Mouse (Mus musculus) testis, adult 2 months (tissue): ENCODE measurements around the gene Dzip1. TPM values are rescaled to one million over a fixed set of nuclear protein-coding genes. Genes with fewer than 3 reads are reported as not detected.

Source experiments
- H3K27ac ChIP-seq: fragments of 200-500 bp; 2 replicates; pipeline ENCODE4 v1.5.1; 2012; ENCODE audit warnings: low read depth, low read length; ENCODE audit not compliant: control insufficient read depth, insufficient read depth
- H3K27me3 ChIP-seq: fragments of 200-500 bp; 2 replicates; pipeline ENCODE4 v1.6.1; 2012; ENCODE audit warnings: mild to moderate bottlenecking, low read length, moderate library complexity; ENCODE audit not compliant: control insufficient read depth, insufficient read depth
- H3K36me3 ChIP-seq: fragments of 200-500 bp; 2 replicates; pipeline ENCODE4 v1.6.1; 2012; ENCODE audit warnings: mild to moderate bottlenecking, low read length; ENCODE audit not compliant: control insufficient read depth, insufficient read depth
- H3K4me1 ChIP-seq: fragments of 200-500 bp; 2 replicates; pipeline ENCODE4 v1.6.1; 2012; ENCODE audit warnings: low read length; ENCODE audit not compliant: control insufficient read depth, insufficient read depth
- H3K4me3 ChIP-seq: fragments of 200-500 bp; 2 replicates; pipeline ENCODE4 v1.5.1; 2012; ENCODE audit warnings: low read depth, mild to moderate bottlenecking, low read length, moderate library complexity, mixed read lengths; ENCODE audit not compliant: control insufficient read depth
- CTCF ChIP-seq: fragments of 200-500 bp; IDR thresholded peaks from 2 replicates; pipeline ENCODE4 v1.5.1; 2012; ENCODE audit warnings: low read depth, mild to moderate bottlenecking, inconsistent platforms, low read length, moderate library complexity; ENCODE audit not compliant: control insufficient read depth, insufficient read depth, insufficient replicate concordance
- POLR2A ChIP-seq: fragments of 200-500 bp; IDR thresholded peaks from 2 replicates; pipeline ENCODE4 v1.6.1; 2012; ENCODE audit warnings: low read depth, mild to moderate bottlenecking, inconsistent platforms, low read length, moderate library complexity; ENCODE audit not compliant: control insufficient read depth
- polyA plus RNA-seq: library from polyadenylated mRNA; depleted of rRNA; stranded (reverse); fragments of >200 nt; gene quantifications from 2 replicates; pipeline ENCODE4 v1.2.3, GENCODE M21; 2012

Dzip1 gene
- polyA plus RNA-seq, 1 experiment: 82.4 TPM

GRCm38 (mm10) chr14:118890101-118890500 lies 35.2 kb downstream of the Dzip1 start:
- H3K4me1 ChIP-seq: no peaks in the 10 kb centered on the region
- no peak overlapping the region for H3K4me3 ChIP-seq
- H3K36me3 ChIP-seq: no peaks in the 10 kb centered on the region
- no peaks in the 10 kb centered on the region for H3K27me3 ChIP-seq
- TF ChIP-seq POLR2A: no peak
- no peak for TF ChIP-seq CTCF
- no peak overlapping the region for H3K27ac ChIP-seq

DNA sequence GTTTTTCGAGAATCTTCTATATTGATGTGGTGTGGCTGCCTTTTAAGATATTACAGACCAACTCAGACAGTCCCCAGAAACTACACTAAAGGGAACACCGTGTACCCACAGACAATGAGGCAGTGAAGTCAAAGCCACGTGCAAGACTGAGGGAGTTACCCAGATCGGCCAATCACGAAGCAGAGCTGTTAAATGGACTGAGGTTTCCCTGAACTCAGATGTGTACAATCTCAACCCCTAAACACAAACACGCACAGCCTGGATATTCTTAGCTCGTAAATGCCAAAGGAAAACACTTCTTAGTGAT lies 41.1 kb downstream of the Dzip1 start:
- Histone ChIP-seq H3K36me3 (no peaks in the 10 kb centered on the region), H3K4me3 (no peak overlapping the region), H3K27ac (no peak overlapping the region), H3K4me1 (no peaks in the 10 kb centered on the region), H3K27me3 (no peaks in the 10 kb centered on the region)
- TF ChIP-seq POLR2A (no peak), CTCF (no peak)

- TF ChIP-seq POLR2A (no peak), CTCF (no peak)
- H3K27ac ChIP-seq: no peak overlapping the region
- H3K4me1 ChIP-seq: no peaks in the 10 kb centered on the region
- no peaks in the 10 kb centered on the region for H3K27me3 ChIP-seq
- no peak overlapping the region for H3K4me3 ChIP-seq
- no peaks in the 10 kb centered on the region for H3K36me3 ChIP-seq
These were observed 41.7 kb downstream of the Dzip1 start for GRCm38 (mm10) chr14:118883344-118884249.

DNA sequence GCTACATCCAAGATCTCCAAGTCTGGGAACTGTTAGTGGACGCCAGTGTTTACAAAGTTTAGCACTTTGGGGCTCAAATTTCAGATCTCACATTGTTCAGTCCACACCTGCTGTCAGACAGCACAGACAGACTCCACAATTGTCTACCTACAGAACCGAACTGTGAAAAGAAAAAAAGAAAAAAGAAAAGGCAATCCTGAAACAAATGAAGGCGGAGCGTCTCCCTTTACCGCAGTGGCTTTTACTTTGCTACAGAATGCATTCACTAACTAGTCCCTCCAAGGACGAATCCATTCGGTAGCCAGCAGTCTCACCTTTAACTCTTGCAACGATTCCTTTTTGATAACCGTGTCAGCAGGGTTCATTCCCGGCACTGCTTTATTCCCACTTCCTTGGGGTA lies 44.6 kb downstream of the Dzip1 start:
- TF ChIP-seq CTCF (no peak), POLR2A (no peak)
- Histone ChIP-seq H3K4me3 (no peak overlapping the region), H3K27me3 (no peaks in the 10 kb centered on the region), H3K4me1 (no peaks in the 10 kb centered on the region), H3K36me3 (no peaks in the 10 kb centered on the region), H3K27ac (no peak overlapping the region)

DNA sequence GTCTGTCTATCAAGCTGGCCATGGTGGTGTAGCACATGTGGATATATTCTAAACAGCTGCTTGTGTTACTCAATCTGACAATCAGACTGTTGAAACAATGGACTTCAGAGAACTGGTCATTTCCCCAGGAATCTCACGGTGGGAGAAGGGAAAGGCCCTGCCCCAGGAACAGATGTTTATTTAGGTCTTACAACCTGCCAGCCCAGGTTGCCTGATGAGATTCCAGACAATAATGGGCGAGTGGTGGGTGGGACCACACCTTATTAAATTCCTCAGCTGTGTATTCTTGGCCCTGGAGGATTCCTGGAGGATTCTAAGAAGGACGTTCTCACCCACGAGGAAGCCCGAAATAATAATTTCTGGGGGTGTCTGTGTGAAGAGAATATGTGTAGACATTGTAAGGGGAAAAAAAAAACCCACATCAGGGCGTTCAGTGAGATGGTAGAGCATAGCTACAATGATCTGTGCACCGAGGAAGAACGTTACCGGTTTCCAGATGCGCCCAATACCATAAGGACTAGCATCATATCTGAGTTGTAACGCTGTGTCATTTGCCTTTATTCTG lies 46.8 kb downstream of the Dzip1 start:
- no peak for TF ChIP-seq POLR2A
- no peak for TF ChIP-seq CTCF
- Histone ChIP-seq H3K27me3 (no peaks in the 10 kb centered on the region), H3K4me1 (no peaks in the 10 kb centered on the region), H3K4me3 (no peak overlapping the region), H3K27ac (no peak overlapping the region), H3K36me3 (no peaks in the 10 kb centered on the region)

GRCm38 (mm10) chr14:118874786-118875415 lies 50.4 kb downstream of the Dzip1 start:
- H3K4me1 ChIP-seq: no peaks in the 10 kb centered on the region; the same call in 1 of the 2 replicates
- no peak overlapping the region for H3K4me3 ChIP-seq
- no peak for TF ChIP-seq POLR2A
- no peak for TF ChIP-seq CTCF
- H3K36me3 ChIP-seq: no peaks in the 10 kb centered on the region
- H3K27me3 ChIP-seq: no peaks in the 10 kb centered on the region
- H3K27ac ChIP-seq: no peak overlapping the region

DNA sequence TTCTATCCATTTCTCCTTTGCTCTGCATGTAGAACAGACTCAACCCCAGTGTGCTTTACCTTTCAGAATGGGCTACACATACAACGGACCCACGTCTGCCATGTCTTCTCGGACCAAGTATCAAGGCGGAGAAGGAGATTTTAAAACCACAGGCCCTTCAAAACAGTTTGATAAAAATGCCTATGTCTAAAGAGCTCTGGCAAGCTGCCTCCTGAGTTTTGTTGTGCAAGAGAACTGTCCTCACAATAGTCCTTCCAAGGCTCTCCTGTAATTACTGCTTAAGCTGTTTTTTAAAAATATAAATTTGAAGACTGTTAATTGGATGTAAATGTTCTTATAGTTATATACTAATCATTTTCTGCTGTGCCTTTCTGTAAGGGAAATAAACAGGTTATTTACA lies 51.1 kb downstream of the Dzip1 start:
- no peak overlapping the region for H3K27ac ChIP-seq
- H3K4me1 ChIP-seq: no peaks in the 10 kb centered on the region; the same call in none of the 2 replicates
- TF ChIP-seq POLR2A (no peak), CTCF (no peak)
- H3K27me3 ChIP-seq: no peaks in the 10 kb centered on the region
- no peak overlapping the region for H3K4me3 ChIP-seq
- H3K36me3 ChIP-seq: no peaks in the 10 kb centered on the region
